Mouse (Mus musculus): ENCODE data around the gene Glt6d1. TPM values are rescaled to one million over a fixed set of nuclear protein-coding genes. Genes with fewer than 3 reads are reported as not detected.

The Glt6d1 gene
- polyA plus RNA-seq, 1 experiment from 2014 or later = not detected

DNA sequence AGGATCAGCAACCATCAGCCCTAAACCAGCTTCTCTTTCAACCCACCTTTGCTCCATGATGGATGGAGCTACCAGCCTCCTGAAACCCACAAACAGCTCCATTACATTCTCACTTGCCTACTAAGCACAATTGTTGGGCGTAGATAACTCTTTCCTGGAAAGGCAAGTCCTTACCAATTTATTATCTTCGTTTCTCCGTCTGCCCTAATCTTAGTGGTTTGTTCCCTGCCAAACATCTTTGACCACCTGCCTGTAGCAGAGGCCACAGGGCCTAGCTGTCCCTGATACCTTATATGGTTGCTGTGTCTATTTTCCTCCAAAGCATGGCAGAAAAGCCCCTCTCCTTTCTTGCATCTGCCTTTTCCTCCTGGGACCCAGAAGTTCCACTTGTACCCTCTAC is 26.6 kb downstream of the Glt6d1 start:
- ATAC-seq (replicated peaks; ENCODE audit: insufficient number of reproducible peaks, low FRiP score, low TSS enrichment, low read depth) (no peak), DNase-seq (ENCODE audit: low spot score) (no peak)
- Histone ChIP-seq H3K36me3 (replicated peaks; ENCODE audit: control insufficient read depth, insufficient read depth, low read depth, low read length) (no peaks in the 10 kb centered on the region), H3K27ac (replicated peaks; ENCODE audit: low read depth, low read length) (no peak overlapping the region), H3K9ac (replicated peaks; ENCODE audit: low read length) (no peak overlapping the region), H3K4me1 (ENCODE audit: control insufficient read depth, insufficient read depth, low read length) (no peaks in the 10 kb centered on the region), H3K9me3 (replicated peaks; ENCODE audit: control insufficient read depth, low read length) (no peaks in the 10 kb centered on the region), H3K27me3 (ENCODE audit: control insufficient read depth, insufficient read depth, low read length) (no peaks in the 10 kb centered on the region), H3K4me2 (ENCODE audit: low read depth, low read length) (no peak overlapping the region), H3K4me3 (ENCODE audit: low read depth, low read length) (no peak overlapping the region)
- 91% methylated on average over 3 of the region's 3 CpGs for WGBS

DNA sequence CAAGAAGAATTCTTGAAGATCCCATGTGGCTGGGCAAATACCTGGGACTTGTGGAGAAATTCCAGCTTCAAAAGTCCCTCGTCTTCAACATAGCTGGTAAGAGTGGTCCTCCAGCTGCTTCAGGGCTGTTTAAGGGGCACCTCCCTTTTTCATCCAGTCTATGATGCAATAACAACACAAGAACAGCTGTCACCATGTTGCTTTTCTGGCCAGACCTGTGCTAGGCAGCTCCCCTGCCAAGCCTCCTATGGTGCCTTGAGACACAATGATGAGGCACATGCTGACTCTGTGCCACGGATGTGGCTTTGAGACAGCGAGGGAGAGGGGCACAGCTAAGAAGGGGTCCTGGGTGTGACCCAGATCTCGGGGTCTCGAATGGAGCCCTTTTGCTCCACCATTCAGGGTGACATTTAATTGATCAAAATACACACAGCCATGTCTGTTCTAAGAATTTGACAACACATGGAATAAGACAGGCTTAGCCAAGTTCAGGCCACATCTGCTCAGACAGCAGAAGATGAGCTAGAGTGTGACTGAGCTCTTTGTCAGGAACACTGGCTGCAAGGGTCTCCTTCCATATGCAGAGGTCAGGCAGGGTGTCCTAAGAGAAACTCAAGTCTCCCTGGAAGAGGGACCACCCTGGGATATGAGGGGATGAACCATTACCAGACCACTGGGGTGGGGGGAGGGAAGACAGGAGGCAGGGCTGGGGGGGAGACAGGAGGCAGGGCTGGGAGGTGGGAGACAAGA is 29.9 kb downstream of the Glt6d1 start:
- no peak overlapping the region for H3K4me2 ChIP-seq (ENCODE audit: low read depth, low read length)
- H3K9me3 ChIP-seq (replicated peaks; ENCODE audit: control insufficient read depth, low read length) = no peaks in the 10 kb centered on the region
- ATAC-seq (replicated peaks; ENCODE audit: insufficient number of reproducible peaks, low FRiP score, low TSS enrichment, low read depth) (no peak), DNase-seq (ENCODE audit: low spot score) (no peak)
- H3K36me3 ChIP-seq (replicated peaks; ENCODE audit: control insufficient read depth, insufficient read depth, low read depth, low read length) = no peaks in the 10 kb centered on the region
- 68% methylated on average over 5 of the region's 5 CpGs for WGBS
- H3K27me3 ChIP-seq (ENCODE audit: control insufficient read depth, insufficient read depth, low read length) = no peaks in the 10 kb centered on the region
- H3K27ac ChIP-seq (replicated peaks; ENCODE audit: low read depth, low read length) = no peak overlapping the region
- no peaks in the 10 kb centered on the region for H3K4me1 ChIP-seq (ENCODE audit: control insufficient read depth, insufficient read depth, low read length)
- no peak overlapping the region for H3K9ac ChIP-seq (replicated peaks; ENCODE audit: low read length)
- no peak overlapping the region for H3K4me3 ChIP-seq (ENCODE audit: low read depth, low read length)

DNA sequence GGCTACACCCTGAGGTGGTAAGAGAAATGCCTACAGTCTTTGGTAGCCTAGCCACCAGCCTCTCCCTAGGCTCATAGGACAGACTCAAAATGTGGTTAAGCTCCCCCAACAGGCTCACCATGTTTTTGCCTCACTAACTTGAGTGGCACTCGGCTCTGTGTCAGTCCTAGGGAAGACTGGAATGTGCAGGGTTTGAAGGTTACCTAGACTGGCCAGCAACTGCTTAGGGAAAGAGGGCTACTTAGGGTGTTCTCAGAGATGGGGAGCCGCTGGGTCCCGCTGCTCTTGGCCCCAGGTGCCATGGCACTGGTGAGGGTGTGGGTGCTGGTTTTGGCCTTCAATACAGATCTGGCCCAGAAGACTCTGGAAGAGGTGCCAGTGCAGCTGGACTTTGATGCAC is 33.7 kb downstream of the Glt6d1 start, which contains the start of gene Gm13539:
Gene Gm13539, plus strand, starts transcription at position 301 of the 400 bp plus-strand sequence.
- H3K4me2 ChIP-seq (ENCODE audit: low read depth, low read length) = no peak within 1 kb of the TSS
- H3K9me3 ChIP-seq (replicated peaks; ENCODE audit: control insufficient read depth, low read length) = no peaks in the 10 kb centered on the region
- no peaks in the 10 kb centered on the region for H3K27me3 ChIP-seq (ENCODE audit: control insufficient read depth, insufficient read depth, low read length)
- 78% methylated on average over 3 of the region's 3 CpGs for WGBS
- DNase-seq (ENCODE audit: low spot score) (no peak), ATAC-seq (replicated peaks; ENCODE audit: insufficient number of reproducible peaks, low FRiP score, low TSS enrichment, low read depth) (no peak)
- no peak within 1 kb of the TSS for H3K27ac ChIP-seq (replicated peaks; ENCODE audit: low read depth, low read length)
- H3K4me1 ChIP-seq (ENCODE audit: control insufficient read depth, insufficient read depth, low read length) = no peaks in the 10 kb centered on the region
- H3K36me3 ChIP-seq (replicated peaks; ENCODE audit: control insufficient read depth, insufficient read depth, low read depth, low read length) = no peaks in the 10 kb centered on the region
- H3K9ac ChIP-seq (replicated peaks; ENCODE audit: low read length) = no peak within 1 kb of the TSS
- H3K4me3 ChIP-seq (ENCODE audit: low read depth, low read length) = no peak within 1 kb of the TSS

DNA sequence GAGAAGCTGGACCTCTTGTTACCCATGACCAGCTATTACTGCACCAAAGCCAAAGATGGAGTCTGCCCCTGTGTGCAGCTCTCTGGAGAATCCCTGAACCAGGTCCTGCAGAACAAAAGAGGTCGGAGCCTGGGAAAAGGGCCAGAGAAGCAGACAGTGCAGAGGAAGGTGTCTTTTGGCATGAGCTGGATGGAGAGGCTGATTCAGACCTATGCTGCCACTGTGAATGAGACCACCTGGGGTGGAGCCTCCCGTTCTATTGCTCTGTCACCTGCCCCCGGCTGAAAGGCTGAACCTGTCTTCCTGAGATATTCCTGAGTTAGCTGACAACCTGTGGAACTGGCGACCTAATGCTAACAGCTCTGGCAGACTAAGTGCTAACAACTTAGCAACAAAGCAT is 34.7 kb downstream of the Glt6d1 start:
- Histone ChIP-seq H3K9me3 (replicated peaks; ENCODE audit: control insufficient read depth, low read length) (no peaks in the 10 kb centered on the region), H3K4me1 (ENCODE audit: control insufficient read depth, insufficient read depth, low read length) (no peaks in the 10 kb centered on the region), H3K27ac (replicated peaks; ENCODE audit: low read depth, low read length) (no peak overlapping the region), H3K4me2 (ENCODE audit: low read depth, low read length) (no peak overlapping the region), H3K36me3 (replicated peaks; ENCODE audit: control insufficient read depth, insufficient read depth, low read depth, low read length) (no peaks in the 10 kb centered on the region), H3K27me3 (ENCODE audit: control insufficient read depth, insufficient read depth, low read length) (no peaks in the 10 kb centered on the region), H3K4me3 (ENCODE audit: low read depth, low read length) (no peak overlapping the region), H3K9ac (replicated peaks; ENCODE audit: low read length) (no peak overlapping the region)
- DNase-seq (ENCODE audit: low spot score) (no peak), ATAC-seq (replicated peaks; ENCODE audit: insufficient number of reproducible peaks, low FRiP score, low TSS enrichment, low read depth) (no peak)
- 65% methylated on average over 4 of the region's 4 CpGs for WGBS

DNA sequence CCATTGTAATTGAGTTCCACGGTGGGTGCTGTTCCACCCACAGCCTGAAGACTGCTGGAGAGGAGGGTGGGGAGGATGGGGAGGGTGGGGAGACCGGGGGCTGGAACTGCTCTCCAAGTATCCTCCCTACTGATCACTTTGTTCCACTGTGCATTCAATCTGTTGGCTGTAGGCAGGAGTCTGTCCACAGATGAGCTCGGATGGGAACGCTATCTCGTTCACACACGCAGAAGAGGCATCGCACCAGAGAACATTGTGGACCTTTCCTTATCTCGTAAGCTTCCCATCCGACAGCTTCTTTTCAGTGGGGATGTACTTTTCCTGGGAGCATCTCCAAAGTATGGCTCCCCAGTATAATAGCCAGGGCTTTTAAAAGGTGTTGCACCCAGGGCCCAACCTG is 36.6 kb downstream of the Glt6d1 start:
- H3K27me3 ChIP-seq (ENCODE audit: control insufficient read depth, insufficient read depth, low read length) = no peaks in the 10 kb centered on the region
- H3K4me1 ChIP-seq (ENCODE audit: control insufficient read depth, insufficient read depth, low read length) = no peaks in the 10 kb centered on the region
- no peak overlapping the region for H3K4me2 ChIP-seq (ENCODE audit: low read depth, low read length)
- no peak overlapping the region for H3K27ac ChIP-seq (replicated peaks; ENCODE audit: low read depth, low read length)
- H3K9ac ChIP-seq (replicated peaks; ENCODE audit: low read length) = no peak overlapping the region
- no peaks in the 10 kb centered on the region for H3K36me3 ChIP-seq (replicated peaks; ENCODE audit: control insufficient read depth, insufficient read depth, low read depth, low read length)
- 88% methylated on average over 9 of the region's 9 CpGs for WGBS
- ATAC-seq (replicated peaks; ENCODE audit: insufficient number of reproducible peaks, low FRiP score, low TSS enrichment, low read depth) = no peak
- no peaks in the 10 kb centered on the region for H3K9me3 ChIP-seq (replicated peaks; ENCODE audit: control insufficient read depth, low read length)
- no peak overlapping the region for H3K4me3 ChIP-seq (ENCODE audit: low read depth, low read length)
- DNase-seq (ENCODE audit: low spot score) = no peak

DNA sequence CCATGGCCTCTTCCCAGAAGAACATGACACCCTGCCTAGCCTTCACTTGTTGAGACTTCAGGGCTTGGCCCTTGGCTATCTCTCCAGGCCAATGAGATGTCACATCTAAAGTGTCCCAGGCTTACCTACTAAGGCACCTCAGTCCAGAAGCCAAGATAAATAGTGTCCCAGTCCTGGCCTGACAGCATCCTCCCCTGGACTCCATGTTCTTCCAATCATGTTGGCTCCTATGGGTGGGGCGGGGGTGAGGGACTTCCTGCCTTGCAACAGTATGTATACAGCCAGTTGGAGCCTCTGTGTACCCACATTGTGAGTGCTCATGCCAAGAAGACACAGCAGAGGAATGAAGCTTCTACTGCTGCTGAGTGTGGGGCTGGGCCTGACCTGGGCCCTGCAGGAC is 38.9 kb downstream of the Glt6d1 start, which contains the start of gene Lcn11:
Gene Lcn11, plus strand, starts transcription at position 301 of the 400 bp plus-strand sequence.
- H3K4me3 ChIP-seq (ENCODE audit: low read depth, low read length) = no peak within 1 kb of the TSS
- no peak for DNase-seq (ENCODE audit: low spot score)
- no peaks in the 10 kb centered on the region for H3K4me1 ChIP-seq (ENCODE audit: control insufficient read depth, insufficient read depth, low read length)
- H3K36me3 ChIP-seq (replicated peaks; ENCODE audit: control insufficient read depth, insufficient read depth, low read depth, low read length) = no peaks in the 10 kb centered on the region
- no peak within 1 kb of the TSS for H3K9ac ChIP-seq (replicated peaks; ENCODE audit: low read length)
- ATAC-seq (replicated peaks; ENCODE audit: insufficient number of reproducible peaks, low FRiP score, low TSS enrichment, low read depth) = no peak
- H3K27ac ChIP-seq (replicated peaks; ENCODE audit: low read depth, low read length) = no peak within 1 kb of the TSS
- 75% methylated on average over 1 of the region's 1 CpGs for WGBS
- H3K9me3 ChIP-seq (replicated peaks; ENCODE audit: control insufficient read depth, low read length) = no peaks in the 10 kb centered on the region
- no peak within 1 kb of the TSS for H3K4me2 ChIP-seq (ENCODE audit: low read depth, low read length)
- H3K27me3 ChIP-seq (ENCODE audit: control insufficient read depth, insufficient read depth, low read length) = no peaks in the 10 kb centered on the region

DNA sequence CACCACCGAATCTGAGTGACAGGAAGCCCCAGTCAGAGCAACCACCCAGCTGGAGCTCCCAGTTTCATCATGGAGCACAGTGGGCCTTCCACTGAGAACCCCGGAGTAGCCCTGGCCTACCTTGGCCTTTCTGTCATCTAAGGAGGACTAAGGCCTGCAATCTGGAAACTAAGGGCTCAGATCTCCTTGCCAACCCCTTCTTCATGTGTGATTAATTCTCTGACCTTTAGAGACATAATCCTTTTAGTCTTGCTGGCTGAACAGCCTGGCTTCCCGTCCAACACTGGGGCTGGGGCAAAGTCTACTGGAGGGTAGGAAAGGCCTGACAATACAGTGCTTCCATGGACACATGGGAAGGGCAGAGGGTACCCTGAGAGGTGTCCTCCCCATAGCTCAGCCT is 39.7 kb downstream of the Glt6d1 start:
- H3K27me3 ChIP-seq (ENCODE audit: control insufficient read depth, insufficient read depth, low read length) = no peaks in the 10 kb centered on the region
- H3K9ac ChIP-seq (replicated peaks; ENCODE audit: low read length) = no peak overlapping the region
- H3K4me2 ChIP-seq (ENCODE audit: low read depth, low read length) = no peak overlapping the region
- DNase-seq (ENCODE audit: low spot score) (no peak), ATAC-seq (replicated peaks; ENCODE audit: insufficient number of reproducible peaks, low FRiP score, low TSS enrichment, low read depth) (no peak)
- no peaks in the 10 kb centered on the region for H3K4me1 ChIP-seq (ENCODE audit: control insufficient read depth, insufficient read depth, low read length)
- no peaks in the 10 kb centered on the region for H3K9me3 ChIP-seq (replicated peaks; ENCODE audit: control insufficient read depth, low read length)
- no peak overlapping the region for H3K4me3 ChIP-seq (ENCODE audit: low read depth, low read length)
- WGBS = 76% methylated on average over 3 of the region's 3 CpGs
- H3K36me3 ChIP-seq (replicated peaks; ENCODE audit: control insufficient read depth, insufficient read depth, low read depth, low read length) = no peaks in the 10 kb centered on the region
- H3K27ac ChIP-seq (replicated peaks; ENCODE audit: low read depth, low read length) = no peak overlapping the region

DNA sequence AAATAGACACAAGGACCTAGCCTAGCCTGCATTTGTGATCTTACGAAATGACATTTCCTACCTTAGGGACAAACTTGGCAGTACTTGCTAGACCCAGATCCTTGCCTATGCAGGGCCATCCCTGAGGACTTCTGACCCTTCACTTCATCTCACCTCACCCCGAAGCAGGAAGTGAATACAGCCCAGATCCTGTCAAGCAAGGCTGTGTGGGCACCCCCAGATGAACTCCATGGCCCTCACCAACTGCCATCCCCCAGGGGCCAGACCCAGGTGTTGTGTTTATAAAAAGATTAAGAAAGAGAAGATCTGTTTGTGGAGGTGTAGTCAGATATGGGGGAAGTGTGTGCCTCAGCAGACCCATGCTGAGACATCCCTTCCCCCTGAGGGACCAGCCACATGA is 41.0 kb downstream of the Glt6d1 start:
- no peak overlapping the region for H3K4me2 ChIP-seq (ENCODE audit: low read depth, low read length)
- no peak for ATAC-seq (replicated peaks; ENCODE audit: insufficient number of reproducible peaks, low FRiP score, low TSS enrichment, low read depth)

More for the DNA sequence above, 41.0 kb downstream of the Glt6d1 start:
- 81% methylated on average over 2 of the region's 2 CpGs for WGBS
- Histone ChIP-seq H3K9me3 (replicated peaks; ENCODE audit: control insufficient read depth, low read length) (no peaks in the 10 kb centered on the region), H3K4me1 (ENCODE audit: control insufficient read depth, insufficient read depth, low read length) (no peaks in the 10 kb centered on the region), H3K9ac (replicated peaks; ENCODE audit: low read length) (no peak overlapping the region), H3K27me3 (ENCODE audit: control insufficient read depth, insufficient read depth, low read length) (no peaks in the 10 kb centered on the region), H3K4me3 (ENCODE audit: low read depth, low read length) (no peak overlapping the region), H3K27ac (replicated peaks; ENCODE audit: low read depth, low read length) (no peak overlapping the region), H3K36me3 (replicated peaks; ENCODE audit: control insufficient read depth, insufficient read depth, low read depth, low read length) (no peaks in the 10 kb centered on the region)
- DNase-seq (ENCODE audit: low spot score) = no peak

Data from embryonic facial prominence, embryonic 11.5 days (tissue).